Mouse (Mus musculus) inflammation-experienced regulatory T-cells, adult 6 months (primary cell): Measurements from ENCODE around the gene Plgrkt. TPM values are rescaled to one million over a fixed set of nuclear protein-coding genes. Genes with fewer than 3 reads are reported as not detected.

Source experiments
- polyA plus RNA-seq, 3 experiments: library from polyadenylated mRNA; unstranded; fragments of 100-300 nt; shearing (Covaris generic); gene quantifications; one replicate each; pipeline ENCODE4 v1.2.1; 2017

Plgrkt gene
- polyA plus RNA-seq, 3 experiments from 2014 or later, result 172 to 278 (median 216) TPM

Other genes starting within 250 kb of the Plgrkt start
- 10 to 100 TPM; 21.2 to 26.9 (median 23.4) TPM for gene Jak2, start 115.6 kb downstream of the Plgrkt start, polyA plus RNA-seq
- gene Insl6, start 42.0 kb downstream of the Plgrkt start, polyA plus RNA-seq, result 10 to 100 TPM; 30.9 to 47.6 (median 40.4) TPM
- not detected for gene Rln1, start 32.7 kb downstream of the Plgrkt start, polyA plus RNA-seq
- 10 to 100 TPM; 34.8 to 58.6 (median 47.4) TPM for gene Cd274, start 65 bp upstream of the Plgrkt start, polyA plus RNA-seq
- gene Pdcd1lg2, start 43.5 kb upstream of the Plgrkt start, polyA plus RNA-seq, result 10 to 100 TPM; 20.5 to 29.0 (median 20.5) TPM
- 10 to 100 TPM; 11.8 to 16.6 (median 13.1) TPM for gene Ric1, start 154.9 kb upstream of the Plgrkt start, polyA plus RNA-seq